Mouse (Mus musculus) thymus, postnatal 0 days (tissue): ENCODE measurements around the gene Hist1h3e. TPM values are rescaled to one million over a fixed set of nuclear protein-coding genes. Genes with fewer than 3 reads are reported as not detected.
"Not testable (repeated sequence)": the region's sequence is repeated elsewhere in the genome, so short reads cannot be mapped to it uniquely, and the experiment has no call there.

Experiments
- DNase-seq: peaks from one replicate; pipeline ENCODE4 v3.0.0-alpha.2; 2015; ENCODE audit warnings: low spot score
- polyA plus RNA-seq: library from polyadenylated mRNA; unstranded; fragments of >200 nt; fragmentation: Nextera tagmentation; extraction: Ambion mirVana; gene quantifications from 2 replicates; pipeline ENCODE4 v1.2.1, GENCODE M21; 2015

Gene Hist1h3e
- polyA plus RNA-seq = 16.5 and 20.8 TPM in 2 replicates

DNA sequence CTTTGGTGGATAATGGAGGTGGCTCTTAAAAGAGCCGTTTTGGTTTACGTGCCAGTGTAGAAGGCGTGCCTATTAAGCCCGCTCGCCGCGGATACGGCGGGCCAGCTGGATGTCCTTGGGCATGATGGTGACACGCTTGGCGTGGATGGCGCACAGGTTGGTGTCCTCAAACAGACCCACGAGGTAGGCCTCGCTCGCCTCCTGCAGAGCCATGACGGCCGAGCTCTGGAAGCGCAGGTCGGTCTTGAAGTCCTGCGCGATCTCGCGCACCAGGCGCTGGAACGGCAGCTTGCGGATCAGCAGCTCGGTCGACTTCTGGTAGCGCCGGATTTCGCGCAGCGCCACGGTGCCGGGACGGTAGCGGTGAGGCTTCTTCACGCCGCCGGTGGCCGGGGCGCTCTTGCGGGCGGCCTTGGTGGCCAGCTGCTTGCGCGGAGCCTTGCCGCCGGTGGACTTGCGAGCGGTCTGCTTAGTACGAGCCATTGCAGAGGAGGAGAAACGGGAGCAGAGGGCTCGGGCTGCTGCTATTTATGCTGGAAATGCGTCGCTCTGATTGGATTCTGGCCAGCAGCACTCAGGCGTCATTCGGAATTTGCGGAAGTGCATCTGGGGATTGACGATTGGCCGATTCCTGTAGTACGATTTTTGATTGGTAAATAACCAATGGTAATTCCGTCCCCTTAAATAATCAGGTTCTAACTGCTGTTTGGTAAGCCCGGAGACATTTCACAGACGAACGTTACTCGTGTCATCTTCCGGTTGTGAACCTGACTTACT, at the start of gene Hist1h3e:
TSS of gene Hist1h3e (minus strand) at position 487 of the 777 bp plus-strand sequence.
- peak; percentile 97 for DNase-seq

GRCm38 (mm10) chr13:23611638-23612037, 49.5 kb upstream of the Hist1h3e start:
- DNase-seq = no peak

DNA sequence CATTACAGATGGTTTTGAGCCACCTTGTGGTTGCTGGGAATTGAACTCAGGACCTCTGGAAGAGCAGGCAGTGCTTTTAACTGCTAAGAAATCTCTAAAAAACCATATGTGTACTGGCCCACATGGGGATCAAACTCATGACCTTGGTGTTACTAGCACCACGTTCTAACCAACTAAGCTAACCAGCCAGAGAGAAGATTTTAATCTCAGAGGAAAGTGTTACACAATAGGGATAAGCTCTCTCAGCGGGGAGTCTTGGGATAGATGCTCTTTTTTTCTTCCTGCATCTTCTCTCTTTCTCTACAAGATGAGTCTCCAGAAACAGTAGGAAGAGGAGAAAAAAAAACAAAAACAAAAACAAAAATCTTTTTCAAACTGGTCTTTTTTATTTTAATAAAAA, 48.2 kb upstream of the Hist1h3e start:
- no peak for DNase-seq

DNA sequence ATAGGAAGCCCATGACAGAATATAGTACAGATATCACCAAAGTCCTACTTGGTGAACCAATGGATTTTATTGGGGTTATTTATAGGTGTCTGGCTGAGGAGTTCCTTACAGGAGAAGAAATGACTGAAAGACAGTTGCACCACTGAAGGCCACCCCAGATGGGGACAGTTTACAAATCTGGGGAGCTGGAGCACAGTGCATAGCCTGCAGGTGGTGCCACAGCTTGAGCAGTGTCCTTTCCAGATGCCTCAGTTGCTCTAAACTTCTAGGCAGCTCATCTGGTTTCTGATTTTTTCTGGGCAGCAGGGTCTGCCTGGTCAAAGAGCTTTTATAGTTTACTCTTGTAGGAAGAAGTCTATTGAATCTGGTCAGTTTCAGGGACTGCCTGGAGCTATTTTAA, 47.7 kb upstream of the Hist1h3e start:
- DNase-seq = no peak

DNA sequence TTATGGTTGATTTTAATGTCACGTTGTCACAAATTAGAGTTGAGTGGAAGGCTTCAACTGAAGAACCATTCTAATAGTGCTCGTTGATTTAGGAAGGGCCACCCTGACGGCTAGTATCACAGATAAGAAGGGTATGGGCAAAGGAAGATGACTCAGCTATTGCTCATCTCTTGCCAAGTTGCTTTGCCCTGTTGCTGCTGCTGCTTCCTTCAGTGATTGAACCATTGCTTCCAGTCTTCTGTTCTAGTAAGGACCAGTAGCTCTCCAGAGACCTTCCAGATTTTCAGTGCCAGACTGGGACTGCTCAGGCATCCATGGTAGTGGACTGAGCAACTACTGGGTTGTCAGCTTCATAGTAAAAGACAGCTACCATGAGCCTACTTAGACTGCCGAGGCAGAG, 47.0 kb upstream of the Hist1h3e start:
- no peak for DNase-seq

DNA sequence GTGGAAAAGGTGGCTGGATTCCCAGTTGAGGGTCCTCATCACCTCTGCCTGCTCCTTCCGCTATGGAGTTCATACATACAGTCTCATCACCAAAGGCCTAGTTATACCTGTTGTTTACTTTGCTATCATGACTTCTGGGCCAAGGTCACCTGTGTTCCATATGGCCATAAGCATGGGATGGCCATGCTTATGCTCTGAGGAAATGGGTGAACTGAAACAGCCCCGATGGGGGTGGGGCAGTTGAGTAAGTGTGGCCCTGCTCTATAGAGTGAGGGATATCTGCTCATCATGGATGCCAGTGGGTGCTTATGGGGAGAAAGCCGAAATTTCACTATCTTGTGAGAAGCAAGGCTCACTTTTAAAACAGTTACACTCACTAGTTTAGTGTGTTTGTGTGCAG, 42.9 kb upstream of the Hist1h3e start:
- no peak for DNase-seq

DNA sequence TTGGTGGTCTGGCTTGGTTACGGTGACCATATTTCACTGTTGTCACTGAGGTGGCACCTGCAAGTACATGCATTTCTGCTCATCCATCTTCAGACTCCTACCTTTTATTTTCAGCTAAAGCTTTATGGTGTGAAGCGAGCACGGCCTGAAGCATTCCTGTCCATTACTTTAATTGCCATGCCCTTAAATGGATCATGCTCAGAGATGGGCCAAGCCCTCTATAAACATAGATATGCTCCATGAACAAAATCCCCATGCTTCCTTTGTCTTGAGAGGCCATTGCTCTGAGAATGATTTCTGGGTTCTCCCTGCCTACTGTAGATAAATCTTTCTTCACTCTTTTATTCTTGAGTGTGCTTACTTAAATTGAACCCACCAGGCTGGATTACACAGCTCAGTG, 42.3 kb upstream of the Hist1h3e start:
- DNase-seq = no peak

DNA sequence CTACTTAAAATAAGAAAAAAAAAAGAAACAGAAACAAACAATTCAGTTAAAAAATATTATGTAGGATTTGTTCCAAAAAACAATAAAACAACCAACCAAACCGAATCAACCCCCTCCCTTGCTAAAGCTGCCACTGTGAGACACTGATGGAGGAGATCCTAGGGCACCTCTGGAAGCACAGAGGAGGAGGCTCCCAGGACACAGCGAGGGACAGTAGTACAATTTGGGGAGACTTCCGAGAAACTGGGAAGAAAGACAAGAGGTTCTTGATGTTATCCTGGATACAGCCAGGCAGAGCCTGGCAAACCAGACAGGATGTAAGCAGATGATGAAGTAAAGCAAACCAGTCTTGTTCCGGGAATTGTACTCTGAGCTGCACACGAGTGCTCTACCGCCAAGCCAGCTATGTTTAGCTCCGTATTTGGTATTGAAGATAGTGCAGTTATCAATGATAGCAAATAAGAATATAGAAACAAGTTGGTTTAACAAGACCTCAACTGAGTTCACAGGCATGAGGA, 41.1 kb upstream of the Hist1h3e start:
- DNase-seq = no peak

DNA sequence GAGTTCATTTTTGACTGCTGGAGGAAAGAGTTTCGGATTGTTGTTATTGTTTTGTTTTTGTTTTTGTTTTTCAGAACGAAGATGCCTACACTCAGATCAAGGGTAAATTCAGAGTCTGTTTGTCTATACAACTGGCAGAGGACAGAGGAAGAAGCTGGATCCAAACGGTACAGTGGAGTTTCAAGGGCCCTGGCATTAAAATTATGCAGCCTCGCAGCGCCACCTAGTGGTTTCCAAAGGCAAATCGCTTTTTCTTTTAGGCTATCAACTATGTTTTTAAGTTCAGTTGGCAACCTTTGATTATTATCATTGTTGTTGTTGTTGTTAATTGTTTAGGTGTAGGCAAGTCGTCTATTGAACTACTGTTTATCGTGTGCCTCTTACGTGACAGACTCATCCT, 35.8 kb upstream of the Hist1h3e start:
- peak; percentile 83 for DNase-seq

DNA sequence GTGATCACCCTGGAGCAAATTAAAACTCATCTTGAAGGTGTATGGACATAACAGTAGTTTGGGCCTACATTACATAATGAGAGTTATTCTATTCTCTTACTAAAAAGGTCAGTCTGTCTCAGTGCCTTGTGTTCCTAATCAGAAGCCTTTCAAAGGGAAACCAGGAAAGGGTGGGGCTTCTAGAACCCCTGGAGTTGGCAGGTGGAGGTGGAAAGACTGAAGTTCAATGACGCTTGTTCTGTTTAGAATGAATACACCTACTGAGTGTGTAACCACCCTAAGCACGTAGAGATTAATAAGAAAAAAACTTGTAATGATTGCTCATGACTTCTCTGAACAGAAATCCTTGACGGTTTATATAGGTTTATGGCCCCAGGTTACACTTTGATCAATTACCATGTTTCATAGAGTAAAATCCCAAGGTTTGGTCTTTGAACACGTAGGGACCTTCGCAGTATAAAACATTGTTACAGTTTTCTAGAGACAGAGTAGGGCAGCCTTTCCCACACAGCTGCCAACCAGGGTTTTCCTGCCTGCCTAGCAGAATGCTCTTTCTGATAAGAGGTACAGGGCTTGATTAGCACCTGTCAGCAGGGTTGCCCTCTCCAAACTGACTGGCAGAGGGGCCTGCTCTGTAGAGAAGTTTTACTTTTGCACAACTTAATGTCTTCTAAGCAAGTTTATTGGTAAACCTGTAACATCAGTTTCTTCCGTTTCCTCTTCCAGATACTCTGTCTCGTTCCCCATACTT, 33.6 kb upstream of the Hist1h3e start:
- no peak for DNase-seq

DNA sequence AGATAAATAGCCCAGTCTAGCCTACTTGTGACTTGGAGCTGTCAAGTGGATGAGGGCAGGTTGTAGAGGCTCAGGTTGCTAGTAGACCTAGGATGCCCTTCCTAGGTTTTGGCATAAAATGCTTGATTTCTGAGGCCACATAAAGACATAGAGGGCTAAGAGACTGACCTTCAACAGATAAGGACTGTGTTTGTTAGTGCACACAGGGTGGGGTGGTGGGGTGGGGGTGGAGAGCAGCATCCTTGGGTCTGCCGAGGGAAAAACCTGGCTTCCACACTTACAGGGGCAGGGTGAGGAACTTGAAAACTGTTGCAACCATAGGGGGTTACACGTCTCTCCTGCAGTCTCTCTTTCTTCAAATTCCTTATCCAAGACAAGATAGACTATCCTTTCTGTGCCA, 33.0 kb upstream of the Hist1h3e start:
- no peak for DNase-seq

DNA sequence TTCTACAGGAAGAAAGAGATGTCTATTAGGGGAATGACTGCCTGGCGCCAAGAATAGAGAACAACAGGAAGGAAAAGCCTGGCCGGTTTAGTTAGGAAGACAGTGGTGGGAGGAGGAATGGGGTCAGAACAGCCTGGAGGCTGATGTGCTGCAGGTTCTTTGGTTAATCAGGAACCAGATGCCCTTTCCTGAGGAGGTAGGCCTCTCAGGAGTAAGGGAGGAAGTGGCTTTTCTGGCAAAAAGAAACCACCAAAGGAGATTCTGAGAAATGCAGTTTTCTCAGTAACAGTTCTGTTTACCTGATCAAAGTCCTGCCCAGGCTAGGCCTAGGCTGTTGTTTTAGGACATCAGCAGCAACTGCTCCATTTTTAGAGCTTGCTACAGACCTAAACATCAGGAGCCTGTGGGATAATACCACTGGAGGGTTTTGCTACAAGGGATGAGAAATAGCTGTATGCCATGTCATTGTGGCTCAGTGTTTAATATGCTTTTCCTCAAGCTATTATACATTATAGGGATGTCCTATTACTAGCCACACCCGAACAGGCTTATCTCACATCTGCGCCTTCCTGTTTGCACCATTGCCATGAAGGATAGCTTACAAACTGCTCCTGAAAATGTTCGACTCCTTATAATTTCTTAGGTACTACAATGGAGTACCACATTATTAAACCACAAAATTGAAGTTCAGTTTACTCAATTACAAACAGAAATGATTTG, 31.0 kb upstream of the Hist1h3e start:
- DNase-seq = peak; percentile 28

DNA sequence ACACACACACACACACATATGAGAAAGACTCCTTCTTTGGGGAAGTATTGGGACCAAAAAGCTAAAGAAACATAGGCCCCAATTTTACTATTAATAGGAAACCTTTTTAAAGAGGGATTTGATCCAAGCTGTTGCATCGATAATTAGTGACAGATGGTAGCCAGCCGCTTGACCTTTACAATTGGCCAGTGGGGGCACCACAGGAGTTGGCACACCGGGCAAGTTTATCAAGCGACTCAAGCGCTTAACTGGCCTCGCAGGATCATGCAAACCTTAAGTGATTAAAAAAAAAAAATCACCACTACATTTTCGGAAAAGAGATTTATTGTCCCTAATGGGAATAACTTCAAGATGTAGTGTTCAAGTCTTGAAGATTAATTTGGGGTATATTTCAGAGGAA, 30.4 kb upstream of the Hist1h3e start:
- no peak for DNase-seq

DNA sequence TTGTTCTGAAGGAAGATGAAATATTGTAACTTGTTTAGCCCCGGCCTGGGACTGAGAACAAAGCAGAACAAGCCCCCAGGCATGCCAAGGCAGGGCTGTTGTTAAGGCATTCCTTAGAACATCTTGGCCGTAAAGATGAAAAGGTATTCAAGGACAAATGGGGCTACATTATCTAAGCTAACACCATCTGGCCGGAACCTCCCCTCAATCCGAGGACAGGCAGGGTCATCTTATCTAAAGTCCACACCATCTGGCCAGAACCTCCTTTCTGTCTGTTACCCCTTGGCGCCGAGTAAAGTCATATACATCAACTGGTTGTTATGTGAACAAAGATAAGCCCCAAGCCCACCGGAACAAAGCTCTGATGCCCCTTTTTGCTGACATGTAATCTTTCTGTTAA, 29.7 kb upstream of the Hist1h3e start:
- DNase-seq = not testable (repeated sequence)

DNA sequence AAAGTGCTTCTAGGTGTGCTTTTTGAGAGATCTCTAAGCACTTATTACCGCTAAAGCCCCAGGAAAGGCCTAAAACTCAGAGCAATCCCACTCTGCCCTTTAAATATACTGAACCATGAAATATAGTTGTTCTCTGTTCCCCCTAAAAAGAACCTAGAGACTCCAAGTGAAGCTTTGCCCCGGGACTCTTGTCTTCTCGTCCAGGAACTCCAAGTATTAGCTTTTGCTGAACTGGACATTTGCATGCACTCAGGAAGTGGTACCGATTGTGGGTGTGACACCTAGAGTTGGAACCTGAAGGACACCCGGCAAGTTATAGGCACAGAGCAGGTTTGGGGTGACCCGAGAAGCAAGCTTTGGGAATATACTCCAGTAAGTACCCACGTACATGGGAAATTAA, 29.0 kb upstream of the Hist1h3e start:
- DNase-seq = no peak

DNA sequence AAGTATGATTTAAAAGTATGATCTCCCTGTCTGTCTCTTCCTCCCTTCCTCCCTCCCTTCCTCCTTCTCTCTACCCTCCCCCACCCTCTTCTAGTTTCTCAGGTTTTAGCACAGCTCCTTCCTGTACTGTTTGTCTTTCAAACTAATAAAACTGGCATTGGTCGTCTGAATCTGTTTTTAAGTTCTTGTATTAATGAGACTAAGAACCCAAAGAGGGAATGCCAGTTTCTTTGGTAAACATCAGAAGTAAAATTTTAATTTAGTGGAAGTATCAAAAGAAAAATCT, 24.7 kb upstream of the Hist1h3e start:
- DNase-seq = no peak

DNA sequence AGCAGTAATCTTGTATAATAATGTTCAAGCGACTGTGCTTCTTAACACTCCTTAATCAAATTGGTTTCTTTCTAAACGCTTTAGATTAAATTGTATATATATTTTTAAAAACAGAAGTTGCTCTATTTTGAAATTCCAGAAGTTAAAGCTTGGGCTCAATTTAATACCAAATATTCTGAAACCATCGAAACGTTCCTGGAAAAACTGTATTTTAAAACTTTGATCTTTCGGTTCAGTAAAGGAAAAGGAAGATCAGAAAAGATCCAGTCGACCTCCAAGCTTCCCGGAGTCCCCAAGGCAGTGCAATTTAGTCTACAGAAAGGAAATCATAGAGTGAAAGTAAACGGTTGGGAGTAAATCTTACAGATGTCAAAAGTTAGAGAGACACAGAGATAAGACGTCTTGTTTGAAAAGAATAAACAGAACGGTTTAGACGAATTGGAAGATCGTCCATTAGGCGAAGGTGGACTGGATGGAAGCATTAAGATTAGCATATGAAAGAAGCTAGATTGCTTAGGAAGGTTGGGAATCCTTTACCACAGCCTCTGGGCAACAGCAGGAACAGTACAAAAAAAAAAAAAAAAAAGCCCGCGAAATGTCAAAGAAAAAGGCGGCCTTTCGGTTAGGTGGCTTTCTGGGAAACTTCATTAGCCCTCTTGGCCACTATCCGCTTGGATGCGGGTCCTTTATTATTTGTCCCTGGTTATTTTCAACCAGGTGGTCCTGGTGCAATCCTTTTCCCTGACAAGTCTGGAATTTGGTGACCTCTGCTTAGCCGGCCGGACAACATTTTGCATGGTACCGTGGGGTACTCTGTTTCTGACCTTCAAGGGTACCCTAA, 24.1 kb upstream of the Hist1h3e start:
- no peak for DNase-seq

GRCm38 (mm10) chr13:23585442-23586098, 23.4 kb upstream of the Hist1h3e start:
- peak; percentile 95 for DNase-seq

- DNase-seq = peak; percentile 76
These were observed 22.9 kb upstream of the Hist1h3e start for GRCm38 (mm10) chr13:23585029-23585441.

DNA sequence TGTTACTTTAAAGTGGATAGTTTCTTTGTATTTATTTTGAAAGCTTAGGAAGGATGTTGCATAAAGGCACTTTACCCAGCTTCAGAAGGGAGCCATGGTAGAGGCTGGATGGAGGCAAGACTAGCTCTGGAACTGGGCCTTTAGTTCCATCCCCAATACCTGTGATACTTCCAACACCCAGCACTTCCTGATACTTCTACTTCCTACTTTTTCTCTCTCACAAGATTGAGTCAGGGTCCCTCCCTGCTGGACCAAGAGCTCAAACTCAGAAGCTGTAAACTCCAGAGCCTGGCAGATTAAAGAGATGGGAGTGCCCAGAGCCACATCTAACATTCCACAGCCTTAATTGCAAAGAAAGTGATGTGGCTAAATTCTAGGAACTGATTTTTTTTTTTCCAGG, 22.2 kb upstream of the Hist1h3e start:
- peak; percentile 41 for DNase-seq
